Mouse (Mus musculus) neural tube, embryonic 11.5 days (tissue): ENCODE measurements at regions not wholly inside any gene's neighbourhood (a gene's known extent, or its start where the extent isn't known, plus 50 kb on each side); places are given as distances from the start of the nearest gene placed in this dataset.
A peak's percentile ranks its signal among the peaks of the same experiment; 100 is the strongest.
"Not testable (repeated sequence)": the region's sequence is repeated elsewhere in the genome, so short reads cannot be mapped to it uniquely, and the experiment has no call there.

Experiments used
- ATAC-seq: fragments of 200-750 bp; cut with Nextera tagmentation; 2 replicates; pipeline ENCODE4 v1.8.0; 2017; ENCODE audit warnings: moderate number of reproducible peaks, mild to moderate bottlenecking, moderate TSS enrichment, moderate library complexity; ENCODE audit not compliant: insufficient read depth, low FRiP score, low TSS enrichment
- DNase-seq: peaks from one replicate; pipeline ENCODE4 v3.0.0-alpha.2; 2015; ENCODE audit warnings: low spot score
- H3K27ac ChIP-seq: fragments of 300-500 bp; sonication (generic); 2 replicates; pipeline ENCODE4 v1.5.1; 2014; ENCODE audit warnings: low read depth, mild to moderate bottlenecking, low read length
- H3K27me3 ChIP-seq: fragments of 300-500 bp; sonication (generic); 2 replicates; pipeline ENCODE4 v1.6.1; 2014; ENCODE audit warnings: mild to moderate bottlenecking, low read length, mixed read lengths; ENCODE audit not compliant: control insufficient read depth, insufficient read depth
- H3K36me3 ChIP-seq: fragments of 300-500 bp; sonication (generic); 2 replicates; pipeline ENCODE4 v1.6.1; 2014; ENCODE audit warnings: mild to moderate bottlenecking, low read length, moderate library complexity, mixed read lengths; ENCODE audit not compliant: control insufficient read depth, insufficient read depth
- H3K4me1 ChIP-seq: fragments of 300-500 bp; sonication (generic); 2 replicates; pipeline ENCODE4 v1.6.1; 2014; ENCODE audit warnings: low read length, mixed read lengths; ENCODE audit not compliant: control insufficient read depth, insufficient read depth
- H3K4me2 ChIP-seq: fragments of 300-500 bp; sonication (generic); 2 replicates; pipeline ENCODE4 v1.6.1; 2014; ENCODE audit warnings: low read depth, mild to moderate bottlenecking, moderate library complexity
- H3K4me3 ChIP-seq: fragments of 300-500 bp; sonication (generic); 2 replicates; pipeline ENCODE4 v1.5.1; 2014; ENCODE audit warnings: low read depth, low read length
- H3K9ac ChIP-seq: fragments of 300-500 bp; sonication (generic); 2 replicates; pipeline ENCODE4 v1.6.1; 2014; ENCODE audit warnings: mild to moderate bottlenecking, low read length
- H3K9me3 ChIP-seq: fragments of 300-500 bp; sonication (generic); 2 replicates; pipeline ENCODE4 v1.6.1; 2016; ENCODE audit warnings: low read length; ENCODE audit not compliant: control insufficient read depth
- WGBS: fragments of 180-500 bp; shearing (Covaris S2); extraction: QIAGEN DNeasy Blood & Tissue Kit; methylation state at CpG from one replicate; pipeline ENCODE4 v1.1.7; 2014; 5-methylcytosine and 5-hydroxymethylcytosine counted together

DNA sequence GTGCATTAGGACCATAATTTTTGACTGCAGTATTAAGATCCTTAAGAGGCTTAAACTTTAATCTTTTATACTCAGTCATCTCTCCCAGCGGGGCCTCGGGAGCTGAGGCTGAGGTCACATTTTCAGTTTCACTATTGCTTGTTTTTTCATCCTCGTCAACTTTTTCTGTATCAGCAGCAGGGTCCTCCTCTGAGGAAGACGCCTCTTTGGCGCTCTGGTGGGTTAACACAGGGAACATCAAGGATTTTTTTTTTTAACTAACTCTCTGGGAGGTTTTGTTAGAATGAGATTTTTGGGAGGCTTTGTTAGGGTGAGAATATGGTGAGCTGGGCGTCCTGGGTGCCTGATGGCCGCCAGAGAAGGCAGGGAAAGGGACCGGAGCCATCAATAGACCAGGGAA, 633.6 kb downstream of the Jrkl start:
- not testable (repeated sequence) for H3K27me3 ChIP-seq, H3K9me3 ChIP-seq, H3K4me2 ChIP-seq, H3K27ac ChIP-seq, ATAC-seq, H3K9ac ChIP-seq, H3K4me3 ChIP-seq, DNase-seq, H3K4me1 ChIP-seq, H3K36me3 ChIP-seq
- 93% methylated on average over 8 of the region's 8 CpGs for WGBS

DNA sequence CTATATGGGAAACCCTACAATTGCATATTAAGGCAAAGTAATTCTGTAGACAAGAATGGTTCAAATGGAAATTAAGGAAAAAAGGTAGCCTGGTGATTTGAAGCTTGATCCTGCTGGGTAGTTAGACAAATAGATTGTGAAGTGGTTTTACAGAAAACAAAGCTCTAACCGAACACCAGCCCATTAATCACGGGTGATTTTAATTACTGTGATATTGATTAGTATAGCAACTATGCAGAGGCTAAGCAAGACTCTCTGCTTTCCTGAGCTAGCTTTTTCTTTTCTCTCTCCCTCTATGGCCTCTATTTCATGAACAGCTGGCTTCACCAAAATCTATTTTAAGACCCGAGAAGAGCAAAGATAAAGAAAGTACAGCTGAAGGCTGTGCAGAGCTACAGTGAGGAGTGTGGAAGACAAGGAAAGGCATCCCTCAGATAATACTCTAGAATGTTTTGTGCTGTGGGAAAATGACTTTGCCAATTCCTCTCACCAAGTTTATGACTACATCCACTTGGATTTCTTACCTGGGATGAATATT, 647.4 kb downstream of the Jrkl start:
- Histone ChIP-seq H3K27me3 (no peaks in the 10 kb centered on the region), H3K27ac (no peak overlapping the region), H3K36me3 (no peaks in the 10 kb centered on the region), H3K4me2 (no peak overlapping the region), H3K9ac (no peak overlapping the region), H3K4me1 (no peaks in the 10 kb centered on the region), H3K4me3 (no peak overlapping the region), H3K9me3 (no peaks in the 10 kb centered on the region)
- ATAC-seq (peak; percentile 55; the same call in 1 of the 2 replicates), DNase-seq (no peak)
- whole genome bisulfite sequencing = 52% methylated on average over 3 of the region's 3 CpGs

DNA sequence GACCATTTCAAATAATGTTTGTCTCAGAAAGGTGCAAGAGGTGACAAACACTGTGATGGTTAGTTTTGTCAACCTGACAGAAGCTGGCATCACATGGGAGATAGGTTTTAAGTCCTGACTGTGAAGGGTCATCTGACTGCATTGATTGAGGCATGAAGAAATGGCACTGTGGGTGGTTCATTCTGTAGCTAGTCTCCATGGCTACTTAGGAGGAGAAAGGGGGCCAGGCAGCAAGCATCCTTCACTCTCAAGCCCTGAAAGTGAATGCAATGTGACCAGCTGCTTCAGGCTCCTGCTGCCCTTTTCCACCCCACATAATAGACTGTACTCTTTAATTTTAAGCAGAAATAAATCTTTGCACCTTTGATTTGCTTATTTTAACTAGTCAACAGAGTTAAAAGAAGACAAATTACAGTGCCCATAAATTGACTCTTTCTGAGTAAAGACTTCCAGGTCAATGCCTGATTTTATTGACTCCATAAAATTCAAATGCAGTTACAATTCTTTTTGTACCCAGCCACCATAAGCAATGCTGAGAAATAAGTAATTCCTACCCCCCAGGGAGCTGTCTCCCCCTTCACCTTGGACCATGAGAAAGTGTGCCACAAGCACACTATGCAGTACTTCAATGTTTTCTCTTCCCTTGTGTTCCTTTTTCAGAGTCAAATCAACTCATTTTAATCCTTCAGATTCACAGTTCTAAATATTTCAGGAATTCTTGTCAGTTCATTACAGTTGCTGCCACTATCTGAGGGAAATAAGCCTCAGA, 658.2 kb downstream of the Jrkl start:
- H3K9me3 ChIP-seq = no peaks in the 10 kb centered on the region
- DNase-seq = peak; percentile 19

More for the DNA sequence above, 658.2 kb downstream of the Jrkl start:
- no peak overlapping the region for H3K4me3 ChIP-seq
- no peaks in the 10 kb centered on the region for H3K27me3 ChIP-seq
- H3K9ac ChIP-seq = no peak overlapping the region
- no peak overlapping the region for H3K4me2 ChIP-seq
- peak; percentile 86 for ATAC-seq
- H3K36me3 ChIP-seq = no peaks in the 10 kb centered on the region
- H3K4me1 ChIP-seq = no peaks in the 10 kb centered on the region
- no peak overlapping the region for H3K27ac ChIP-seq
